Comparison of ENCODE assay signal across 8 mouse cellular contexts in the genomic region with DNA sequence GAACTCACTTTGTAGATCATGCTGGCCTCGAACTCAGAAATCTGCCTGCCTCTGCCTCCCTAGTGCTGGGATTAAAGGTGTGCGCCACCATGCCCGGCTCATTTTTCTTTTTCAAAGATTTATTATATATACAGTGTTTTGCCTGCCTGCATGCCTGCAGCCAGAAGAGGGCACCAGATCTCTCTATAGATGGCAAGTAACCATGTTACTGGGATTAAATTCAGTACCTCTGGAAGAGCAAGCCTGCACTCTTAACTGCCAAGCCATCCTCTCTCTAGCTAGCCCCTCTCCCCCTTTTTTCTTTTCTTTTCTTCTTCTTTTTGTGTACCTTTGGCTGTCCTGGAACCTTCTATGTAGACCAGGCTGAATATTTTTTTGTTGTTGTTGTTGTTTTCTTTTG. TPM values are rescaled to one million over a fixed set of nuclear protein-coding genes. Genes with fewer than 3 reads are reported as not detected.
DNase-seq lines count a peak whose midpoint lies in the region; ATAC-seq and TF ChIP-seq lines count a peak whose summit lies in the region.

No protein-coding gene starts in this region.

- DNase-seq in forebrain, postnatal 0 days, result peak; percentile 44
- DNase-seq in testis, postnatal 10 days (ENCODE audit: low spot score), result peak; percentile 65
- DNase-seq in testis, postnatal 14 days (ENCODE audit: low spot score), result no peak
- DNase-seq in cerebellum, postnatal 36 days, result peak; percentile 61 to 66
- DNase-seq in kidney, postnatal 10 days, result peak; percentile 70
- peak; percentile 57 to 65 for DNase-seq in thymus, postnatal 36 days

- WGBS in forebrain, postnatal 0 days, result 81% methylated on average over 3 of the region's 3 CpGs
- WGBS in forebrain, embryonic 15.5 days, result 85% methylated on average over 3 of the region's 3 CpGs

- H3K9ac ChIP-seq in forebrain, postnatal 0 days, result no peak overlapping the region
- no peak overlapping the region for H3K9ac ChIP-seq in forebrain, embryonic 15.5 days (replicated peaks)

- no peaks in the 10 kb centered on the region for H3K4me1 ChIP-seq in forebrain, postnatal 0 days (ENCODE audit: insufficient read depth)
- H3K4me1 ChIP-seq in forebrain, embryonic 15.5 days, result peaks cover 6% of the 10 kb centered on the region

- no peak overlapping the region for H3K4me2 ChIP-seq in forebrain, postnatal 0 days (ENCODE audit: low read depth)
- H3K4me2 ChIP-seq in forebrain, embryonic 15.5 days (replicated peaks), result no peak overlapping the region

- peak; percentile 56 for TF ChIP-seq CTCF in forebrain, postnatal 0 days (IDR thresholded peaks at IDR 0.05; ENCODE audit: low read depth)

- peaks cover 32% of the 10 kb centered on the region for H3K36me3 ChIP-seq in forebrain, postnatal 0 days (ENCODE audit: insufficient read depth)
- peaks cover 33% of the 10 kb centered on the region for H3K36me3 ChIP-seq in forebrain, embryonic 15.5 days

- no peak overlapping the region for H3K27ac ChIP-seq in forebrain, postnatal 0 days (ENCODE audit: low read depth, low read length)
- no peak overlapping the region for H3K27ac ChIP-seq in forebrain, embryonic 15.5 days (replicated peaks)

- peak; percentile 67; the same call in 1 of the 2 replicates for ATAC-seq in forebrain, postnatal 0 days
- ATAC-seq in forebrain, embryonic 15.5 days (replicated peaks), result no peak
- peak; percentile 67 for ATAC-seq in megakaryocyte-erythroid progenitor cell, adult 5-6 weeks (replicated peaks; ENCODE audit: low FRiP score, low TSS enrichment, poor library complexity, severe bottlenecking)

- H3K4me3 ChIP-seq in forebrain, postnatal 0 days (ENCODE audit: low read depth, low read length), result no peak overlapping the region
- no peak overlapping the region for H3K4me3 ChIP-seq in forebrain, embryonic 15.5 days

- H3K9me3 ChIP-seq in forebrain, postnatal 0 days (ENCODE audit: low read length), result no peaks in the 10 kb centered on the region
- H3K9me3 ChIP-seq in forebrain, embryonic 15.5 days, result no peaks in the 10 kb centered on the region

- H3K27me3 ChIP-seq in forebrain, postnatal 0 days (ENCODE audit: insufficient read depth, low read length), result no peaks in the 10 kb centered on the region
- H3K27me3 ChIP-seq in forebrain, embryonic 15.5 days, result no peaks in the 10 kb centered on the region

RNA-seq across cellular contexts. Expression of a gene that starts 14.7 kb away (rescaled TPM):
- total RNA-seq in forebrain, postnatal 0 days (2014; rRNA removed), result 162 and 180 TPM in 2 replicates
- 76.2 and 92.5 TPM in 2 replicates for polyA plus RNA-seq in forebrain, postnatal 0 days (2015; fragmentation: Nextera tagmentation; extraction: Ambion mirVana)
- 159 and 169 TPM in 2 replicates for polyA plus RNA-seq in forebrain, embryonic 15.5 days (2015; fragmentation: Nextera tagmentation; extraction: Ambion mirVana)
- total RNA-seq in megakaryocyte-erythroid progenitor cell, adult 5-6 weeks (2014; fragmentation: Nextera tagmentation), result 96.0 and 106 TPM in 2 replicates
- 55.3 and 82.3 TPM in 2 replicates for total RNA-seq in megakaryocyte-erythroid progenitor cell, adult 5-6 weeks (2017)

RNA-seq across cellular contexts. Expression of a gene that starts 38.0 kb away (rescaled TPM):
- 10.6 and 16.0 TPM in 2 replicates for total RNA-seq in forebrain, postnatal 0 days (2014; rRNA removed)
- 12.0 and 12.6 TPM in 2 replicates for polyA plus RNA-seq in forebrain, postnatal 0 days (2015; fragmentation: Nextera tagmentation; extraction: Ambion mirVana)
- 23.1 and 23.7 TPM in 2 replicates for polyA plus RNA-seq in forebrain, embryonic 15.5 days (2015; fragmentation: Nextera tagmentation; extraction: Ambion mirVana)
- 3.6 and 5.6 TPM in 2 replicates for total RNA-seq in megakaryocyte-erythroid progenitor cell, adult 5-6 weeks (2014; fragmentation: Nextera tagmentation)
- total RNA-seq in megakaryocyte-erythroid progenitor cell, adult 5-6 weeks (2017), result 3.1 and 4.9 TPM in 2 replicates

RNA-seq across cellular contexts. Expression of a gene that starts 38.2 kb away (rescaled TPM):
- 61.2 and 81.5 TPM in 2 replicates for total RNA-seq in forebrain, postnatal 0 days (2014; rRNA removed)
- 56.3 and 61.7 TPM in 2 replicates for polyA plus RNA-seq in forebrain, postnatal 0 days (2015; fragmentation: Nextera tagmentation; extraction: Ambion mirVana)
- 58.8 and 61.2 TPM in 2 replicates for polyA plus RNA-seq in forebrain, embryonic 15.5 days (2015; fragmentation: Nextera tagmentation; extraction: Ambion mirVana)
- 27.2 and 30.2 TPM in 2 replicates for total RNA-seq in megakaryocyte-erythroid progenitor cell, adult 5-6 weeks (2014; fragmentation: Nextera tagmentation)
- 37.6 and 51.4 TPM in 2 replicates for total RNA-seq in megakaryocyte-erythroid progenitor cell, adult 5-6 weeks (2017)
